Mouse (Mus musculus) layer of hippocampus, postnatal 25 days (tissue): ENCODE data around the gene Ulk2. TPM values are rescaled to one million over a fixed set of nuclear protein-coding genes. Genes with fewer than 3 reads are reported as not detected.
A peak's percentile ranks its signal among the peaks of the same experiment; 100 is the strongest.

Experiments used
- DNase-seq, 2 experiments: peaks; one replicate each; pipeline ENCODE4 v3.0.0; 2022; ENCODE audit warnings: mixed read lengths in 2 of 2, low spot score in 1 of 2; ENCODE audit errors: extremely low spot score in 1 of 2
- total RNA-seq, 2 experiments: library from RNA; stranded (reverse); gene quantifications; 2 replicates each; pipeline ENCODE4 v1.2.3; 2021

The Ulk2 gene
- total RNA-seq, 2 experiments from 2014 or later = 74.0 to 79.0 TPM

DNA sequence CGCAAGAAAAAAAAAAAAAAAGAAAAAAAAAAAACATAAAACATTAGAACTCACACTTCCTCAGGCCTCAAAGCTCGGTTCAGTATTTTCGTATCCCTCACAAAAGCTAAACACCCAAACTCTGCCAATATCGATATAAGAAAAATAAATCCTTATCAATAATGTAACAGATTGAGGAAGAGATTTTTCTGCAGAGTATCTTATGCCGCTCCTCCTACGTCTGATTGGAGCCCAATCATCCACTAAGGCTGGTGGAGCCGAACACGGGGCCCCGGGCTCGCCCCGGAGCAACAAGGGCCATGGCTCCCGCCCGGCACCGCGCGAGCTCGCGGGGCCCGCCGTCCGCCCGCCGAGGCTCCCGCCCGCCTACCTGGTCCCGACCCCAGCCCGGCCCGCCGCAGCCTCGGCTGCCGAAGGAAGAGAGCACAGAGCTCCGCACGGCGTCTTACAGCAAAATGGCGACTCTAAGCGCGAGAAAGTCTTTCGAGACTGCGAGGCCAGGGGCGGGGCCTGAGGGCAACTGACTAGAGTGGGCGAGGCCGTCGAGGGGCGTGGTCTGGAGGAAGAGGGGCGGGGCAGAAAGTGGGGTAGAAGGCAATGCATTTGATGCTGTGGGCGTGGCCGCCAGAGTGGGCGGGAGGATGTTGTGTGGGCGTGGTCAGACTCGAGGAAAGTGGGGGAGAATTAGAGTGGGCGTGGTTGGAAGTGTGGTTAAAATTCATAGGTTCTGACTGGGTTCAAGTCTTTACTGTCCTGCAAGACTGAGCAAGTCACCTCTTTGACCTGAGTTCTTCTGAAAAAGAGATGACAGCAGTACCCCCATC, 93.1 kb downstream of the Ulk2 start, which contains the start of gene Prpsap2:
Gene Prpsap2 (minus strand): TSS at position 505 of the 824 bp plus-strand sequence.
- peak; percentile 90 to 95 for DNase-seq

DNA sequence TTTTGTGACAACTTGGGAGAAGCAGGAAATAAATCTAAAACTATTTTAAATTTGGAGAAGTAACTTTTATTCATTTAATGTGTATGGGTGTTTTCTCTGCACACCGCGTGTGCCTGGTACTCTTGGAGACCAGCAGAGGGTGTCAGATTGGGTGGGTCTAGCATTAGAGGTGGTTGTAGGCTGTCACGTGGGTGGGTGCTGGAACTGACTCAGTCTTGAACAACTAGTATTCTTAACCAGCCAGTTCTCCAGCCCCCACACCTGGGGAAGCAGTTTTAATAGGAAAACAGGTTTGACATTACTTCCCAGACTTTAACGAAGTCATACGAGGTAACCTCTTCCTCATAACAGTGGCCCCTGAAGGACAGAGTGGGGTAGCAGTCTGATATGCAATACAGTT, 94.4 kb downstream of the Ulk2 start:
- DNase-seq = no peak

DNA sequence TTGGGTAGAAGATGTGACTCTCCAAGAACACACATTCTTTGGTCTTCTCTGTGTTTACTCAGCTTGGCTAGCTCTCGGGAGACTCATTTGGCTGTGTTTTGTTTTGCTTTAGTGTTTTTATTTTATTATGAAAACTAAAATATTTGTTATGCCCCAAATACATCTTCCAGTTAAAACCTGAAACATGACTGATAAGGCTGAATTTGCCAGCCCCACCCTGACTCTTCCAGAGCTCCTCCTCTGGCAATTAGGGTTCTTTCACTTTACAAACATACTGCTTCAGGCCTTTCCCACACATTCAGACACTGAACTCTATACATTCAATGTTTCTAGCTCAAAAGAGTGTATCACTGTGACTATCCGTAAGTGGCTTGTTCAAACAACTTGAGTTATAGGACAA, 97.7 kb downstream of the Ulk2 start:
- no peak for DNase-seq

DNA sequence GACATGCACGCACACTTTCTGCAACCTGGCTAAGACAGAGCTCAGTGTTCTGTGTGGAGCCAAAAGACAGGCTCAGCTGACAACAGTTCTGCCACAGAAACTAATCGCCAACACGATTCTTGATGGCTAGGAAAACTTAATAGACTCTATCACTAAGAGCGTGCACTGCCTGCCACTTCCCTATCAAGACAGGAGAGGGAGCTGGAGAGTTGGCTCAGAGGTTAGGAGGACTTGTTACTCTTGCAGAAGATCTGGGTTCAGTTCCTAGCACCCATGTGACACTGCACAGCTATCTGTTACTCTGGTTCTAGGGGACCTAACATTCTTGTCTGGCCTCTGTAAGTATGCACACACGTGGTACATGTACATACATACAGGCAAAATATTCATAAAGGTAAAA, 103.3 kb downstream of the Ulk2 start:
- no peak for DNase-seq

DNA sequence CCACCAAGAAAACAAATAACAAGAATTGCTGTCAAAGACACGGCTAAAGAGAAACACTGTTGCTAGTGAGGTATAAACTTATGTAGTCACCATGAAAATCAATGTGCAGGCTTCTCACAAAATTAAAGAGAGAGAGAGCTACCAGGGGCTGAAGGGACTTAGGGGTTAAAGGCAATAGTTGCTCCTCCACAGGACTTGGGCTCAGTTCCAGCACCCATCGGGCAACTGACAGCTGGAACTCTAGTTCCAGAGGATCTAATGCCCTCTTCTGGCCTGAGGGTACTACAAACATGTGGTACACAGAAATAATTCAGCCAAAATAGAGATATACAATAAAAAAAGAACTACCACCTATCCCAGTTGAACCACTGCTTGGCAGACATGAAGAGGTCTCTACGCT, 107.7 kb downstream of the Ulk2 start:
- no peak for DNase-seq

DNA sequence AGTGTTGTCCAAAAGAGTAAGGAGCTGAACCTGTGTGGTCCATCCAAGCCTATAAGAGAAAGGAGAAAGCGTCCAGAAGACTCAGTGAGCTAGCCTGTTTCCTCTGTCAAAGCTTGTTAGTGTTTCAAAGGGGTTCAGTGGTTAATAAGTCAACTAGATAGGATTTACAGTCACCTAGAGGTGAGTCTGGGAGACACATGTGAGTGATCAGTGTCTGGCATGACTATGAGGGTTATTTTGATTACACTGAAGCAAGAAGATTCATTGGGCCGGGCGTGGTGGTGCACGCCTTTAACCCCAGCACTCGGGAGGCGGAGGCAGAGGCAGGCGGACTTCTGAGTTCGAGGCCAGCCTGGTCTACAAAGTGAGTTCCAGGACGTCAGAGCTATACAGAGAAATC, 109.1 kb downstream of the Ulk2 start:
- DNase-seq = no peak

DNA sequence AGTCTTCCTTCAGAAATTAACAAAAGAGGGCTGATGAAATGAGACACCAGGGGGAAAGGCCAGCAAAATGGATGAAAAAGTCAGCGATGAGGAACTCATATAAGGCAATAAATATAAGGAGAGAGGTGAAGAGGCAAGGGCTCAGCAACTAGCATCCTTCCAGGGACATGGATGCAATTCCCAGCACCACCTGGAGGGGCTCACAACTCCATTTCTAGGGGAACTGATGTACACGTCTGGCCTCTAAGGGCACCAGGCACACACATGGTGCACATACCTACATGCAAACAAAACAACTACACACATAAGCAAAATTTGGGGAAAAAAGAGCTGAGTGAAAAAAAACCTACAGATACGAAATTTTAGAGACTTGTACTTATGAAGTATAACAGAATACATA, 110.4 kb downstream of the Ulk2 start:
- no peak for DNase-seq

DNA sequence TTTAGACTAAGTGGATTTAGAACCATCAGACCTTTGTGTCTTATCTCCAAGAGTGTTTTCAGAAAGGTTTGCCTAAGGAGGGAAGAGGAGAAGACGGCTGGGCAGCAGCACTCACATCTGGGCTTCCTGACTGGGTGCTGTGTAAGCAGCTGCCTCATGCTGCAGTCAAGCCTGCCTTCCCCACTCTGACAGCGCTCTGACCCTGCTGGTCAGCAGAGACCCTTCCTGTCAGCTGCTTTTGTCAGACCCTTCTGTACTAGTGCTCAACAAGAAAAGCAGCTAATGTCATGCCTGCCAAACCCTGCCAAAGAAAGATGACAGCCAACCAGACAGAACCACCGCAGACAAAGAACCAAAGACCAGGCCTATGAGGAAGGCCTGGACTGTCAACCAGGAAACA, 111.1 kb downstream of the Ulk2 start:
- no peak for DNase-seq

DNA sequence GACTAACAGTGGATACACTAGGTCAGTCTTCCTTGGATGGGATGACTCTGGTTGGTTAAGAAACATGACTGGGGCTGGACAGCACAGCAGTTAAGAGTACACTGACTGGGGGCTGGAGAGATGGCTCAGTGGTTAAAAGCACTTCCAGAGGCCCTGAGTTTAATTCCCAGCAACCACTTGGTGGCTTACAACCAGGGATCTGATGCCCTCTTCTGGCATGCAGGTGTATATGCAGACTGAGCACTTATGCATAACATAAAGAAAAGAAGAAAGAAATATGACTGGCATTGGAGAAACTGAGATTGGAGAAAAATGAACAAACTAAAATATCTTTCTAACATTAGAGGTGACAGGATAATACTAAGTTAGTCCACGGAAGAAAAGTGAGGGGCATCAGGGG, 114.4 kb downstream of the Ulk2 start:
- no peak for DNase-seq

DNA sequence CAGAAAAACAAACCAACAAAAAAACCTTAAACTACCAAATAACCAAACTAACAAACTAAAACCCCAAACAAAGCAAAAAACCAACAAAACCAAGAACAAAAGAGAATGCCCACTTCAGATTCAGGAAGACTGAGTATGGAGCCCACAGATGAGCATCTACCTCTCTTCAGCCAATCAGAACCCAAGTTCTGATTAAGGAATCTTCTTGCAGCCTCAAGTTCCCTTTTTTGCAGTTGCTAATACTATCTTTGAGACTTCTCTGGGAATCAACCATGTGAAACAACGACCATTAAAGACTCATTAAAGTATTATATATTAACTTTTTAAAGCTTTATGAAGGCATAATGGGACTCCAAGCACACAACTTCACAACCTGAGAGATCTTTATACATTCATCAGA, 117.6 kb downstream of the Ulk2 start:
- DNase-seq = no peak

DNA sequence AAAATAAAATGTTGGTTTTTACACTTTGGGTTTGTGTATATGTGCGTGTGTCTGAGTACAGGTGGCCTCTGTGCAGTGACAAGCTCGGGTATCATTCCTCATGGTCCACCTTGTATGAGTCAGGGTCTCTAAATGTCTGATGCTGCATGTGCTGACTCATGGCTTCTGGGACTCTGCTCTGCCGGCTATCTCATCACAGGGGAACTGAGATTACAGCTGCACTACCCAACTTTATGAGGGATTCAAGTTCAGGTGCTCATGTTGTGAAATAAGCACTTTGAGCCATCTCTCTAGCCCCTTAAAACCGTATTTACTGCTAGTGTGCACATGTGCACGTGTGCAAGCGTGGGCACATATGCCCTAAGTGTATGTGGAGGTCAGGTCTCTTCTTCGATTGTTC, 122.2 kb downstream of the Ulk2 start:
- DNase-seq = no peak

DNA sequence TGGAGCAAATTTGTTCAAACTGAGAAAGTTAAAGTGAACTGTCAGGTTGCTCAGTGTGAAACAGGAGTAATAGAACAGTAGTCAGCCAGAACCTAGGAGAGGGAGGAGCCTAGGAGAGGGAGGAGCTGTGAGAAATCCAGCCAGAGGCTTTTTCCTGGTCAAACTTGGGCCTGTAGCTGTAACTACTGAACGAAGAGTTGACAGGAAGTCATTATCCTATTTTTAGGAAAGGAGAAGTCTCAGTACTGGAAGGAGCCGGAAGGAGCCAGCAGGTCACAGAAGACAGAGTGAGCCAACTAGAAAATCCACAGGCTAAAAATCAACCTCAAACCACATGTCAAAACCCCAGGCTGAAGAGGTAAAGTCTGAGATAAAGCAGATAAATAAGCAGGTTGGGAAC, 126.8 kb downstream of the Ulk2 start:
- no peak for DNase-seq

Other genes with a start within 250 kb of the Ulk2 start
- gene Grap, start 201.8 kb downstream of the Ulk2 start, total RNA-seq = 1 to 10 TPM; 4.8 to 6.1 TPM
- gene Fam83g, start 171.0 kb downstream of the Ulk2 start, total RNA-seq = not detected
- under 1 TPM; 0.38 to 0.62 TPM for gene Slc5a10, start 134.2 kb downstream of the Ulk2 start, total RNA-seq
- gene Prpsap2, start 93.0 kb downstream of the Ulk2 start, total RNA-seq = 10 to 100 TPM; 44.9 to 51.4 TPM
- gene Akap10, start 75.2 kb upstream of the Ulk2 start, total RNA-seq = 10 to 100 TPM; 30.9 to 36.5 TPM
- gene Specc1, start 101.7 kb upstream of the Ulk2 start, total RNA-seq = 10 to 100 TPM; 83.0 to 89.6 TPM